Mouse (Mus musculus) gastrocnemius, postnatal 25 days (tissue): Measurements from ENCODE around the gene Mpl. TPM values are rescaled to one million over a fixed set of nuclear protein-coding genes. Genes with fewer than 3 reads are reported as not detected.

ENCODE experiments used
- DNase-seq: peaks from one replicate; pipeline ENCODE4 v3.0.0; 2022
- long read RNA-seq, 2 experiments: library from polyadenylated mRNA; stranded (forward); transcript quantifications; one replicate each; pipeline ENCODE4 v2.0.0; 2021
- total RNA-seq, 2 experiments: library from RNA; stranded (reverse); gene quantifications; 1 replicate in 1 of 2; 2 replicates in 1 of 2; pipeline ENCODE4 v1.2.3; 2021

Mpl gene
- not detected for total RNA-seq
- long read RNA-seq, experiment 1, result 0 reads
- long read RNA-seq, experiment 2, result 0 reads

DNA sequence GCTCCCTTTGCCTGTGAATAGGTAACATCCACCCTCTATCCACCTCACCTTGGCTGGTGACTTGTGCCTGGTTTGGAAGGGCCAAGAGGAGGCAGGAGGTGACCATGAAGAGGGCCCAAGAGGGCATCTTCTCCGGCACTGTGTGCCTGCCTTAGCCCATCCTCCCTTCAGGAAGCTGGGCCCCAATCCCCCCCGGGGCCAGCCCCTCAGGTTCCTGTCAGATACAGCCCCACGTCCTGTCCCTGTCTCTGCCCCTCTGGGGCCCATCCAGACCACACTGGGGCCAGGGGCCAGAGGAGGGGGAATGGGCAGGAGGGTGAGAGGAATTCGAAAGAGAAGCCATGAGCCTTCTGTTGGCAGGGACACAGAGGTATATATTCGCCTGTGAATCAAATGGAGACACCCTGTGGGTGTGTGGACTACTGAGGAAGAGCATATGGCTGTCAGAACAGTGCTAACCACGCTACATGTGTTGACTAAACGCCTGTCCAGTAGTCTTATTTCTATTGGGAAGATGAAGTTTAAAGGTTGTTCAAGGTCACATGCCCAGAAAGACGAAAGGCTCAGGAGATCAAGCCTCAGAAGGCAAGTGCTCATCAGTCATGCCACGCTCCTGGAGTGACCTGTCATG lies at the start of gene Mpl:
Mpl (minus strand) TSS at position 169 of the 631 bp plus-strand sequence.
- DNase-seq, result no peak

DNA sequence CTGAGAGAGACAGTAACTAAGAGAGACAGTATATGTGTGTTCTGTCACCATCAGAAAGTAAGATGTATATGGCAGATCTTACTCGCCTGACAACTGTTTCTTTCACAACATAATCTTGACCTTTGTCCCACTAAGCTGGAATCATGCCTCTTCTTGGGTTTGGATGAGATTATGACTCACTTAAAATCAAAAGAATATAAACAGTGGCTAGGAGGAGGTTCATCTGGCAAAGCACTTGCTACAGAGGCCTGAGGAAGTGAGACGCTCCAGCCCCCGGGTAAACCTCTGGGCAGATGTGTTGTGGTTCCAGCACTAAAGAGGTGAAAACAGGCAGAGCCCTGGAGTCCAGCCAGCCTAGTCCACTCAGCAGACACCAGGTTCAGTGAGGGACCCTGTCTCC lies 48.2 kb upstream of the Mpl start:
- DNase-seq, result peak; percentile 12

DNA sequence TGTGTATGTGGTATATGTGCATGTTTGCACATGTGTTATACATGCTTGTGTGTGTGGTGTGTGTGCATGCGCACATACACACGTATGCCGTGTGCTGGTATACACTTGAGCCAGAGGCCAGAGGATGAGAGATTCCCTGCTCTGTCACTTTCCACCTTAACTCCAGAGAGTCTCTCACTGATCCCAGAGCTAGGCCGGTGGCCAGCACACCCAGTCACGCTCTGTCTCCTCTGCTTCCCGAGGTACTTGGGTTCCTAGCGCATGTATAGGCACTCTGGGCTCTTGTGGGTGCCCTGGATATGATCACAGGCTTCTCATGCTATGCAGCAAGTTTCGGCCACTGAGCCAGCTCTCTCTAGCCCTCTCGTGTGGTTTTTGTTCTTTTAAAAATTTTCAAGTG lies 43.5 kb upstream of the Mpl start:
- DNase-seq, result no peak

DNA sequence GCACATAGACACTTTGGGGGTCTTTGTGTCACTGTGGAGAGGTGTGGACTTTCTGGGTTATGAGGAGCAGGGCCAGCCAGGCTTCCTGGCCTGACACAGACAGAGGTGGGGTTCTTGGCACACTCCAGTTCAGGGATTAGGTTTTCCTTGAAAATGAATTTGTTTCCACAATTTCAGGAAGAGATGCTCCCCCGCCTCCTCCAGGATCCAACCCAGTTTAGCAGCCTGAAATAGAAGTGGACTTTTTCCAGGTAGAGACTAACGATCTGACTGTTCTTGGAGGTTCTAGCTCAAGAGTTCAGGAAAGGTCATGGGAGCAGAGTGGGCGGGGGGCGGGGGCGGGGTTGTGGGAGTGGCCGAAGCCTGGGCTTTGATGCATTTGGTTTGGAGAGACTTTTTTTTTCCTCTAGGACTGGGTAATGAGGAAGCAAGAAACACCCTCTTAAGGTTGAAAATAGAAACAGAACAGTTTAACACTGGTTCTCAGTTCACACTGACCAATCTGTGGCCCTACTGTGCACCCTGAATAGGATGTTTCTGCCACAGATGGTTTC lies 42.9 kb upstream of the Mpl start:
- peak; percentile 45 for DNase-seq

DNA sequence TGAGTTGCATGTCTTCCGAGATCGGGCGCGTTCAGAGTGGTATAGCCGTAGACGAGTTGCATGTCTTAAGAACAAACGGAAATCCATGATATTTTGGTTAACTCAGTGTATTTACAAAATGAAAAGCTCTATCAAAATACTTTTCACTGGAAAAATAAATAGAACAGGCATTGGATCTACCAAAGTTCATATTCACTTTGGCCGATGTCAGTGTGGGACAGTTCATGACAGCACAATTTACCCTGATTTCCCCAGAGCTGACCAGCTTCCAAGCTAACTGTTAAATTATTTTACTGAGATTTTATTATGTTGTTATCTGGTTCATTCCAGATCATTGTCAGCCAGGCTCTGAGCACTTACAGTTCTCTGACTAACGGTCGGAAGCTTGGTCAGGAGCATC lies 33.1 kb upstream of the Mpl start:
- no peak for DNase-seq

DNA sequence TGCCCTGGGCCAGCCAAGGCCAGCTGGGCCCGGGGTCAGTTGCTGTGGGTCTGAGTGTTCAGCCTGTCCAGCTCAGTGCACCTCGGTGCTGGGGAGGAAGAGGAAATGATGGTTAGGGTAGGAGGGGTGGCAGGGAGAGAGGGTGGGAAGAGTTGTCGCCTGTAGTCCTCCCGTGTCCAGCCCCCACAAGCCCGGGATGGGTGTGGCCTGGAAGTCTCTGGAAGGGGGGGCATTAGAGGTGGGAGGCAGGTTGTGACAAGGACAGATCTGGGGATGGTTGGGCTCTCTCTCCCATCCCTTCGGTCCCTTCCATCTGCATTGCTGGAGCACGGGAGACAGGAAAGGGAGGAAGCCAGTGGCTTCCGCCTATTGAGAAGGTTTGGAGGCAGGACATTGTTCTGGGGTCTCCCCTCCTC lies 32.4 kb upstream of the Mpl start, which contains the start of gene Tie1:
Tie1 (minus strand) TSS at position 345 of the 416 bp plus-strand sequence.
- DNase-seq, result peak; percentile 73

DNA sequence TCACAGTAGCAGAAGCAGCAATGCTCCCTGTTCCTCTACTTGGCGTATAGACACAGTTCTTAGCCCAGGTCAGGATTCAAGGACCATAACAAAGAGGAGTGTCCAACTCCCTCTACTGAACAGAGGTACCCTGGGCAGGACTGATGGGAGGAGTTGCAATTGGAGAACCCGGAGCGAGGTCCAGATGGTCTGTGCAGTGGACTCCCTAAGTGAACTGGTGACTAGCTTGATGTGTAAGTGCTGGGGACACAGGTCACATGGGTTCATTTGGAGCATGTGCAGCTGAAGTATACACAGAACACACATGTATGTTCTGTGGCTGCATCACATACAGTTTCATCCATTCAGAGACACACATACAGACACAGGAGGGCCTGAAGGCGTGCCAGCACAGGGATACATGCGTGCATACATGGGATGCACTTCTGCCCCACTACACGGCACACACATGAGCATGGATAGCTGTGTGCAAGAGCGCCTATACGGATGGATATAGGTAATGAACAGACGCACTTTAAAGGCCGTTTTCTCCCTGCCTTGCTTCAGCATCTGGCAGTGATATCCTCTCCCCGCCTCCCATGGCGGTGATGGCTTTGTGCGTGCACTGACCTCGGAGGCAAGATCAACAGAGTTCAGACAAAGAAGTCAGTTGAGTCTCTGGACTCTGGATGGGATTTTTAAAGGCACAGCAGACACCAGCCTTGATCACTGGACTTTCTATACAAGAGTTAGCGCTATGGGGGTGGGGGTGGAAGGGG lies 19.6 kb upstream of the Mpl start:
- no peak for DNase-seq

DNA sequence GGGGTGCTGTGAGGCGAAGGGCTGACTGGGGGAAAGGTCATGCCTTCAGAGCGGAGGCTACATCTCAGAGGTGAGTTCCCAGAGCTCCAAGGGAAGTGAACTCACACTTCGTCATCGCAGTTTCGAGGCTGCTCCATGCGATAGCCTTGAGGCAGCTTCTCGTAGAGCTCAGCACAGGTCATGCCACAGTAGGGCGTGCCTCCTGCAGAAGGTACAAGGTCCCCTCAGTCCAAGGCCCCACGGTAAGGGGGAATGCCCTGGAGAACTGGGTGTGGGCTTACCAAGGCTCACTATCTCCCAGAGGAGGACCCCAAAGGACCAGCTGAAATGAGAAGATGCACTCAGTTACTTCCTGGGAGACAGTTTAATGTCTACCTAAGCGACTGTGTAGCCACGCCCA lies 15.4 kb upstream of the Mpl start:
- DNase-seq, result no peak

DNA sequence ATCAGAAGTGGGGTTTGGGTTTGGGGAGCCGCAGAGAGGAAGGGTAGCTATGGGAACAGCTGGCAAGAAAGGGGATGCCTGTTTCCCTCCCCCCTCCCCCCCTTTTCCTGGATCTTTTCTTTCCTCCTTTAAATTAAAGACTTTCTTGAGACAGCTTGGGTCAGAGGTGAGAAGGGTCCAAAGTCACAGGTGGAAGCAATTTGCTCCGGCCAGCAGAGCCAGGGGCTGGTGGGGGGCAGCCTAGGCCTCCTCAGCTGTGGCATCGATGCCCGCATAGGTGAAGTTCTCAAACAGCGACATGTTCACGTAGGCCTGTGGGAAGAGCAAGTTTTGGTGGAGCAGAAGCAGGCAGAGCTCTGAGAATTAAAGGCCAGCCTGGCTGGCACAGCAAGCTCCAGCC lies 14.0 kb upstream of the Mpl start:
- DNase-seq, result no peak

DNA sequence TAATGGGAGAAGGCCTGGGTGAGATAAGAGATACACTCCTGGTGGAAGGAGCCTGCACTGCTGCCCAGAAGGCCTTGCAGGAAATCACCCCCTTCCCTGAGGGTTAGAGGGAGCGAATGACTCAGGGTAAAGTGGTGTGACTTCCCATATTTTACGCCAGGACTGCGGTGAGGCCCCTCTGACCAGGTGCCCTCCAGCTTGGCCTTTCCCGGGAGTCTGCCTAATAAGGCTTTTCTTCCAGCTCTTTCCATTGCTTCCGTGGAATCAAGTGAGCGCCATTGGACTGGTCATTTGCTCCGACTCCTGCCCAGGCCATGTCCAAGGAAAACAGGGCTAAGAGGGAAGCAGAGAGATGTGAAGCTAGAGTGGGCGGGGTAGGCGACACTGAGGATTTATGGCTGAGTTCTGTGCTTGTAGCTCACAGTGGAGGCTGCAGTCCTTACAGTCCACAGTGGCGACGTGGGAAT lies 8.4 kb upstream of the Mpl start:
- DNase-seq, result no peak

DNA sequence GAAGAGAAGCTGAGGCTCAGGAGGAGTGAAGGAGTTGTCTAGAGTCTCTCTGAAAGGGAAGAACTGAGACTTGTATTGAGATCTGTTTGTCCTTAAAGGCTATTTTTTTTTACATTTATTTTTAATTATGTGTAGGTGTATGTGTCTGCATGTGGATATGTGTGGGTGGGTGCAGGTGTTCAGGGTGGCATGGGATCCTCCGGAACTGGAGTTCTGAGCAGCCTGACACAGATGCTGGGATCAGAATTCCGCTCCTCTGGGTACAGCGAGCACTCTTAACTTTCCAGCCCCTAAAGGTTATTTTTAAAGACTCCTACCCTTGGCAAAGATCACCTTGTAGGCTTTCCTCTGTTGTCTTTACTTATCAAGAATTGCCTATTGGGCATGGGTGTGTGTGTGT lies 7.6 kb upstream of the Mpl start:
- DNase-seq, result no peak

DNA sequence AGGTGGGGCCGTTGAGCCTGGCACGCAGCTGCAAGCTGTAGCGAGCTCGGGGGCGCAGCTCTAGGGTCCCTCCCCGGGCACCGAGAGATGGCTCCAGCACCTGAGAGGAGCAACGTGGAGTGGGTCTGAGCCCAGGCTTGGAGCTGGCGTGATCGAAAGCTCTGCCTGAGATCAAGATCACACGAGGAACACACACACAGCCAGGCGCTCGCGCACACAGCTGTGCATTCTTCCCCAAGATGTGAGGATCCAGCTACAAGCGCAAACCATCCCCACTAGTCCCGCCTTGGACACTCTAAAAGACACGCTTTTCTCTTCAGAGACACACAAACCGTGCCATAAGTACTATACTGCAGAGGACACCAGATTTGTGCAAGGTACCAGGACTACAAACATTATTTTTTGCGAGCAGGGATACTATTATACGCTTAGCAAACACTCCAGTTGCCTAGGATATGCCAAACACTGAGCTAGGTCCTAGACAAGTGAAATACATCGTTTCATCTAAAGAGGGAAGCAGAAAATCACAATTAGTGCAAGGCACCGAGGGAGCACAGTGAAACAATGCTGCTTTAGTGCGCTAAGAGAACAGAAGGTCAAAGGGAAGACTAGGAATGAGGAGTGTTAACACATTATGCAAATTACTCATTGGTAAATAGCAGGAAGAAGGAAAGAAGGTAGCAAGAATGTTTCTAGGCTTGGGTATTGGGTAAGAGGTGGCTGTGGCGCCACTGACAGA lies 10.7 kb downstream of the Mpl start:
- no peak for DNase-seq

DNA sequence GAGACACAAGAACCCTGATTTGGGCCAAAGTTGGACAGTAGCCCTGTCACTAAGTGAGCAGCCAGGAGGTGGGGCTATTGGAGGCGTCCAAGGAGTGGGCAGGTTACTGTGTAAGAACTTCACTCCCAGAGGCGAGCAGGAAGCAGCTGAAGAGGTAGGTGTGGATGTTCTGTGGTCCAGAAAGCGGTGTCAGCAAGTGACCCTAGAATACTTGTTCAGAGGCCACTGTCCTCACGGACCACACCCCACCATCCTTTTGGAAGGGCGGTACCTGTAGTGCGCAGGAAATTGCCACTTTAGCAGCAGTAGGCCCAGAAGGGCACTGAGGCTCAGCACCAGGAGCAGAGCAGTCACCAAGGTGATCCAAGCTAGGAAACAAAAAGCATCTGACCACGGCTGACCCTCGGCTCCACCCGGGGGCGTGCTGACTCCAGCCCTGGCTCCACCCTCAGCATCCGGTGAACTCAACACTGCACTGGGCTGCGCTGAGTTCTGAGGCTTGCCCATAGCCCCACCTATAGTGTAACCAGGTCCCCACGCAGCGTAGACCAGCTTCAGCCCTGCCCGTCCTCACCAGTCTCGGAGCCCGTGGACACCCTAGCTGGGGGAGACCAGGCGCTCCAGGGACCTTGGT lies 11.4 kb downstream of the Mpl start:
- DNase-seq, result peak; percentile 47

DNA sequence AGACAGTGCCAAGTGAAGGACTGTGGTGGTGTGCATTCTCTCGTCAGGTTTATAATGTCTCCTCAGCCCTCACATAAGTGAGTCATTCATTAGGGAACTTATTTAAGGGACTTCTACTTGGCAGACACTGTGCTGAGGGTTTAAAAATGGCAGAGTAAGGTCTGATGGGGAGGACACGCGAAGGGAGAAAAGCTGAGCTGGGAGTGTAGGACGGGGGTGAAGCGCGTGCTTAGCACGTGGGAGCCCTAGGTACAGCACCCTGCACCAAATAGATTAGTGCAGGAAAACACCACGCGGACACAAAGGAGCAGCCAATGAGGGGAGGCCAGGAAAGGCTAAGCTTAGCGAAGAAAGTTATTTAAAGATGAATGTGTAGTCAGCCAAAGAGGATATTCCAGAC lies 12.2 kb downstream of the Mpl start:
- no peak for DNase-seq

DNA sequence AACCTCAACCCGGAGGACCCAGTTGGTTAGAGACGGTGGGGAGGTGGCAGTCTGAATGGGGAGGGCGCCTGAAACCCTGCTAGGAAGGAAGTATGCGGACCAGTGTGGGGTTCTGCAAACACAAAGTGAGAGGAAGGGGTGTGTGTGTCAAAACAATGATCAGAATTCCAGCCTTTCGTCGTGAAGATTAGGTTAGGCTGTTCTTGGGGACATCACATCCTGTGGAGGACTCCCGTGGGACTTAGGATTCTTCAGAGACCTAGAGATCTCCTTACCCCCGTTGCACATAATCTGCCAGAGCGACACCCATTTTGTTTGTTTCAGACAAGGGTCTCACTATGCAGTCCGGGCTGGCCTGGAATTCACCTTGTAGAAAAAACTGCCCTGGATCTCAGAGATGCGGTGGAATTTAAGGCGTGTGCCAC lies 19.5 kb downstream of the Mpl start:
- no peak for DNase-seq

DNA sequence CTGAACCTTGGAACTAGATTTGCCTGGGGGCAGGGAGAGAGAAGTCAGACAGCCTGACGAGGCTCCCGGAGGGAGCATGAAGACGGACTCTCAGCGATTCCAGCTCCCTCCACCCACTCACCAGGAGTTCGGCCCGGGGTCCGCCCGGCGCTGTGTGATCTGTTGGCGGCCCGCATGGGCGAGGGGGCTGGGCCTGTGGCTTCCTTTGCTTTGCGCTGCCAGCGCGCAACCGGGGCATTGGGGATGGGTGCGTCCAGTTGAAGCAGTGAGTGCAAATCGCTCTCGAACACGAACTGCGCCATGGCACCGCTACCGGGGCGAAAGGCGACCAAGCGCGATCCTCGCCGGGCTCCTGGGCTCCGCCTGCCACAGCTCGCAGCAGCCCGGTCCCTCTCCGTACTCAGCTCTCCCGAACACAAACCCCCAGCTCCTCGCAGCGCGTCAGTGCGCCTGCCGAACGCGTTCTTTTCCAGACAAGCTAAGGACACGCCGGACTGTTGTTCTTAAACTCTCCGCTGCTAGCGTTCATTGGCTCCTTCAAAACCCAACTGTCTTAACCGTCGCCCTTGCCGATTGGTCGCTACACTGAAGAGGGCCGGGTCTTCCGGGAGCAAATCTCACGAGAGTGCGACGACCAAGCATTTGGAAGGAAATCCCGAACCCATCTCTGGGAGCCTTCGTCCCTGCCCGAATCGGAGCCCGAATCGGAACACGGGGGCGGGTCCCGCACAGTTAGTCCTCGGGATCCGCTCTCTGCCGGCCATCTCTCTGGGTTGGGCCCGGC lies 20.3 kb downstream of the Mpl start, which contains the start of gene Cdc20:
Cdc20 (minus strand) TSS at position 533 of the 784 bp plus-strand sequence.
- peak; percentile 87 for DNase-seq

DNA sequence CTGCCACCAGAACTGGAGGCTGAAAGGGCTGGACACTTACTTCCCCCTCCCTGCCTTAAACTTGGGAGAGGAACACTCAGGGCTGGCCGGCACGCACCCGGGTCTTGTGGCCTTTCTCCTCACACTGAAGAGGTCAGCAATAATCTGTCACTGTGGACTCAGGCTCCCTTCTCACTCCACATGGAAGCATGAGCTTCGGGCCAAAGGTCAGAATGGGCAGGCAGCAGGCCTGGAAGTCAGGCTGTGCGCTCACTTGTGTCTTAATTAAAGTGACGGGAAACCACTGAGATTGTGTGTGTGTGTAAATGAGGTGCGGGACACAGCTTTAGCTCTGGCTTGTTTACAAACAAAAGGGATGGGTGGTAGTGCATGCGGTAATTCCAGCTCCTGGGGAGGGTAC lies 25.0 kb downstream of the Mpl start:
- no peak for DNase-seq

DNA sequence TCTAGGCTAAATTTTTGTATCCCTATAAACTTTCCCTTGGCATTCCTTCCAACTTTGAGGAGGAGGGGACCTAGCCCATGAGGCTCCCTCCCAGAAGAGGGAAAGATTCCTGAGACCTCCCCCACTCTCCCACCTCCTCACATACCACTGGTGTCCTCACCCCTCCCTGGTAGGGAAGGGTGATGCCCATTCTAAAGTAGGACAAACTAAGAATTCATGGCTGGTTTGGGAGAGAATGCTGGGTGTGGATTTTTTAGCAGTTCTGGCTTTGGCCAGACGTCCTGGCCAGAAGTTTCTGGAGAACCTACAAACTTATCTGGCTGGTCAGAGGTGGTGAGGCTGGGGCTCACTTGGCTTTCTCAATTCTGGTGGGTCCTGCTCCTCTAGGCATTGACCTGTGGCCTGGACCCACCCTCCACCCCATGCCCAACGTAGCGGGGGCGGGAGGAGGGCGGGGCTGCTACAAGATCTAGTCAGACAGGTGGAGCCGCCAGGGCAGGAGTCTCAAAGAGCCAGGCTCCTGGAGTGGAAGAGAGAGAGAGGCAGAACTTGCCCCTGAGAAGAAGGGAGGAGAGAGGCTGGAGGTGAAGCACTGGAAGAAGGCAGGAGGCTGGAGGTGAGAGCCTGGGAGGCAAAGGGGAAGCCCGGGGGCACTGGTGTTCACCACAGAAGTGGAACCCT lies 28.0 kb downstream of the Mpl start:
- no peak for DNase-seq

DNA sequence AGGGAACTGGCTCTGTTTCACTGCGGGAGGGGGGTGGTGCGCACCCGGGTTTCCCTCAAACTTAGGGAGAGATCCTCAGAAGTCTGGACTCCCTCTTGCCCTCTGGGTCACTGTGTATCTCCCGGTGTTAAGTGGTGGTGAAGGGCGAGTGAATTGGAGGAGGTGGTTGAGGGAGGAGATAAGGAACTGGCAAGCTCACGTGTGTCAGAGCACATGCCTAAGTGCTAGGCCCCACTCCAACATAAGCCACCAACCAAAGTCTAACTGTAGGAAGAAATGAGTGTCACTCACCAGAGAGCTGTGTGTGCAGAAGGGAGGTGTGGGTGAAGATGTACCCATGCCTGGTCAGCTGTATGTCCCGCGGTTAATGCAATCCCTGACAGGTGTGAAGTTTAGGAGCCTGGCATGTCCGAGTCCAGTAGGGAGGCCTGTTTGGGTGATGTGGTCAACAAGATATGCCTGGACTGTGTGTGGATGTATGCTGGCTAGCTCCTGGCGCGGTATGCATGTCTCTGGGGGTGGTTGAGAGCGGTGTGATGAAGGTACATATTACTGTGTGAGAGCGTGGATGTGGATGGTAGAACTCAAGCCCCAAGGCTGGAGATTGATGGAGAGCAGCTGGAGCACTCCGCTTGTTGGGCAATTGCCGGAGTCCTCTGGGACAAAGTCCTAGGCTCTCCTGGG lies 28.6 kb downstream of the Mpl start:
- no peak for DNase-seq
